Mouse (Mus musculus) heart, postnatal 0 days (tissue): ENCODE measurements around the gene Med24. TPM values are rescaled to one million over a fixed set of nuclear protein-coding genes. Genes with fewer than 3 reads are reported as not detected.
A peak's percentile ranks its signal among the peaks of the same experiment; 100 is the strongest.

Experiments
- ATAC-seq: fragments of 200-750 bp; cut with Nextera tagmentation; 2 replicates; pipeline ENCODE4 v1.8.0; 2017; ENCODE audit warnings: low read depth, moderate number of reproducible peaks, moderate library complexity; ENCODE audit not compliant: insufficient read depth
- DNase-seq: peaks from one replicate; pipeline ENCODE4 v3.0.0-alpha.2; 2016; ENCODE audit warnings: low spot score
- H3K27ac ChIP-seq: fragments of 300-500 bp; sonication (generic); 2 replicates; pipeline ENCODE4 v1.5.1; 2014; ENCODE audit warnings: low read depth, mild to moderate bottlenecking
- H3K27me3 ChIP-seq: fragments of 300-500 bp; sonication (generic); 2 replicates; pipeline ENCODE4 v1.6.1; 2014; ENCODE audit warnings: low read length, mixed read lengths; ENCODE audit not compliant: control insufficient read depth, insufficient read depth
- H3K36me3 ChIP-seq: fragments of 300-500 bp; sonication (generic); replicated peaks from 2 replicates; pipeline ENCODE4 v1.6.1; 2014; ENCODE audit warnings: low read length, mixed read lengths; ENCODE audit not compliant: control insufficient read depth, insufficient read depth
- H3K4me1 ChIP-seq: fragments of 300-500 bp; sonication (generic); 2 replicates; pipeline ENCODE4 v1.6.1; 2014; ENCODE audit warnings: antibody characterized with exemption; ENCODE audit not compliant: control insufficient read depth, insufficient read depth
- H3K4me2 ChIP-seq: fragments of 300-500 bp; sonication (generic); 2 replicates; pipeline ENCODE4 v1.6.1; 2014; ENCODE audit warnings: low read depth, mild to moderate bottlenecking, low read length, moderate library complexity
- H3K4me3 ChIP-seq: fragments of 300-500 bp; sonication (generic); 2 replicates; pipeline ENCODE4 v1.5.1; 2014; ENCODE audit warnings: low read depth, low read length
- H3K9ac ChIP-seq: fragments of 300-500 bp; sonication (generic); replicated peaks from 2 replicates; pipeline ENCODE4 v1.6.1; 2014; ENCODE audit warnings: low read depth, low read length, mixed read lengths
- H3K9me3 ChIP-seq: fragments of 300-500 bp; sonication (generic); replicated peaks from 2 replicates; pipeline ENCODE4 v1.6.1; 2016; ENCODE audit warnings: low read length; ENCODE audit not compliant: control insufficient read depth
- CTCF ChIP-seq: IDR thresholded peaks from 2 replicates; pipeline ENCODE4 v1.5.1; 2016; ENCODE audit warnings: antibody characterized with exemption, control low read depth, low read depth
- EP300 ChIP-seq: IDR thresholded peaks from 2 replicates; pipeline ENCODE4 v1.6.1; 2016; ENCODE audit warnings: antibody characterized with exemption, low read depth
- WGBS: fragments of 180-500 bp; shearing (Covaris S2); extraction: QIAGEN DNeasy Blood & Tissue Kit; methylation state at CpG from one replicate; pipeline ENCODE4 v1.1.7; 2014; 5-methylcytosine and 5-hydroxymethylcytosine counted together
- polyA plus RNA-seq: library from polyadenylated mRNA; unstranded; fragments of >200 nt; fragmentation: Nextera tagmentation; extraction: Ambion mirVana; gene quantifications from 2 replicates; pipeline ENCODE4 v1.2.1, GENCODE M21; 2015
- total RNA-seq: library from RNA; depleted of rRNA; stranded (reverse); fragments of >200 nt; gene quantifications from 2 replicates; pipeline ENCODE4 v1.2.3, GENCODE M21; 2014; ENCODE audit warnings: low replicate concordance; rRNA removed

Med24 gene
- total RNA-seq: 39.9 and 48.0 TPM in 2 replicates
- 21.9 and 23.3 TPM in 2 replicates for polyA plus RNA-seq

DNA sequence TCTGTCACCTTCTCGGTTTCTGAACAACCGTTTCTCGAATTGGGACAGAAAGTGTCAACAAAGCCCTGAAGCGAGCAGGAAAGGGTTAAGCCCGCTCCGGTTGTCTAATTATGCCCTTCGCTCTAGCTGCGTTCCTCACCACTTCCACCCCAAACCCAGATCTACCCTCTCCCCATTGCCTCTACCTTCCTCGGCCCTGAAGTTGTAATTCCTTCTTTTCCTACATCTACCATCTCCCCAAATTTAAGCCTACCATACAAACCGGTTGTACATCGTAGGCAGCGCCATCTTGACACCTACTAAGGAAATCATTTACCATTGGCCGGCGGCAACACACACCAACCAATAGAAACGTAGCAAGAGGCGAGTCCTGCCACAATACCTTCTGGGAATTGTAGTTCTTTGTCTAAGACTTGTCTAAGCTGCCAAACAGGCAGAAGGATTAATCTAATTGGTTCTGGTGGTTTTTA is at the start of gene Med24:
TSS of gene Med24 (minus strand) at position 317 of the 470 bp plus-strand sequence.
- under 1% methylated on average over 16 of the region's 16 CpGs for WGBS
- no peak for TF ChIP-seq CTCF
- no peak for TF ChIP-seq EP300
- peaks cover 14% of the 10 kb centered on the region for H3K36me3 ChIP-seq
- peak within 1 kb of the TSS; percentile 70 for H3K4me3 ChIP-seq
- peak within 1 kb of the TSS; percentile 66 for H3K9ac ChIP-seq
- H3K27ac ChIP-seq: peak within 1 kb of the TSS; percentile 58
- DNase-seq (peak; percentile 96), ATAC-seq (peak; percentile 93)
- peaks cover 3% of the 10 kb centered on the region; the same call in 1 of the 2 replicates for H3K9me3 ChIP-seq
- H3K4me1 ChIP-seq: peaks cover 6% of the 10 kb centered on the region
- no peaks in the 10 kb centered on the region for H3K27me3 ChIP-seq
- H3K4me2 ChIP-seq: peak within 1 kb of the TSS; percentile 86

DNA sequence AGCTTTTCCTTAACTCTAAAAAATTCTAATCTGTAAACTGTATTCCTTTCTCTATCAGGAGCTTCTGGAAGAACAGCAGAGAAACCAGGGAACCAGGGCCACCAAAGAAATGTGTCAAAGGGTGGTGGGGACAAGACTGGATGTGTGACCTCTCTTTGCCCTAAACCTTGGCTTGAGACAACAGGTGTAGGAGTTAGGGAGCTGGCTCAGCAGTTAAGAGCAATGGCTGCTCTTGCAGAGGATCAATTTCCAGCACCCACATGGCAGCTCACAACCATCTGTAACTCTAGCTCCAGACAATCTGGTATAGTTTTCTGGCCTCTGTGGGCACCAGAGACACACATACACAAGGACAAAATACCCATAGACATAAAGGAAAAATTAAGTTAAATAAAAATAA is 48.7 kb upstream of the Med24 start:
- Histone ChIP-seq H3K9ac (no peak overlapping the region), H3K4me1 (peaks cover 44% of the 10 kb centered on the region), H3K9me3 (no peaks in the 10 kb centered on the region), H3K36me3 (no peaks in the 10 kb centered on the region), H3K27ac (peak overlapping the region; percentile 98), H3K27me3 (no peaks in the 10 kb centered on the region), H3K4me3 (no peak overlapping the region), H3K4me2 (no peak overlapping the region)
- DNase-seq (no peak), ATAC-seq (no peak)
- TF ChIP-seq CTCF: no peak
- TF ChIP-seq EP300: no peak

DNA sequence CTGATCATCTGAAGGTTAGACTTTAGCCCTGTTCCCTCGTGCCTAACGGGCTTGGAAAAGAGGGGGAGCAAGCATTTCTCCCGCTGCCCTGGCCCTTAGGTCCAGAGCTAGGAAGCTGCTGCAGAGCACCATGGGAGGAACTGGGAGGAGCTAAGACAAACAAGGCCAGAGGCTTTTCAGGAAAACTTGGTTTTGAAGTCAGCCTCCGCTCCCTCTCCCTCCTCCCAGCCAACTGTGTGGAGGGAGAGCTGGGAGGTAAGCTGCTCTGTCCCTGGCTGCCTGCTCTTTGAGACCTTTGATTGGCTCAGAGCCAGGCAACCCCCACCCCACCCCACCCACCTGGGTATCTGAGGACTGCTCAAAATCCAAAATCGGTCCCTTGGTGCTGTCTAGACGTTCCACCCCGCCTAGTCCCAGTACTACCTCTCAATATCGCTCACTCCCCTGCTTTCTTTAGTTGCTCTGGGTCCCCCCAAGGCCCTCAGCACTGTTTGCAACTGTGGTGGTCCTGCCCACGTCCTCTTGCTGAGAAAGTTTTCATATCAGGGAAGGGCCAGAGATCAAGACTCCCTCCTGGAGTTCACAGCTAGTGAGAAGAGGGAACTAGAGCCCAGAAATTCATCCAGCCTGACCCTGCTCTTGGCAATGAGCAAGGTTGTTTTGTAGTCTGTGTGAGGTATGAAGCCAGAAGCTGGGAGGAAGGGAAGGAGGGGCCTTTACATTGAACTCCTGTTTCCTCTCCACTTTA is 47.8 kb upstream of the Med24 start:
- Histone ChIP-seq H3K27me3 (no peaks in the 10 kb centered on the region), H3K9me3 (no peaks in the 10 kb centered on the region), H3K4me2 (peak overlapping the region; percentile 82), H3K4me3 (no peak overlapping the region), H3K27ac (peak overlapping the region; percentile 98), H3K9ac (peak overlapping the region; percentile 40), H3K4me1 (peaks cover 35% of the 10 kb centered on the region), H3K36me3 (no peaks in the 10 kb centered on the region)
- WGBS: 26% methylated on average over 9 of the region's 9 CpGs
- TF ChIP-seq CTCF (no peak), EP300 (no peak)
- DNase-seq (no peak), ATAC-seq (no peak)

DNA sequence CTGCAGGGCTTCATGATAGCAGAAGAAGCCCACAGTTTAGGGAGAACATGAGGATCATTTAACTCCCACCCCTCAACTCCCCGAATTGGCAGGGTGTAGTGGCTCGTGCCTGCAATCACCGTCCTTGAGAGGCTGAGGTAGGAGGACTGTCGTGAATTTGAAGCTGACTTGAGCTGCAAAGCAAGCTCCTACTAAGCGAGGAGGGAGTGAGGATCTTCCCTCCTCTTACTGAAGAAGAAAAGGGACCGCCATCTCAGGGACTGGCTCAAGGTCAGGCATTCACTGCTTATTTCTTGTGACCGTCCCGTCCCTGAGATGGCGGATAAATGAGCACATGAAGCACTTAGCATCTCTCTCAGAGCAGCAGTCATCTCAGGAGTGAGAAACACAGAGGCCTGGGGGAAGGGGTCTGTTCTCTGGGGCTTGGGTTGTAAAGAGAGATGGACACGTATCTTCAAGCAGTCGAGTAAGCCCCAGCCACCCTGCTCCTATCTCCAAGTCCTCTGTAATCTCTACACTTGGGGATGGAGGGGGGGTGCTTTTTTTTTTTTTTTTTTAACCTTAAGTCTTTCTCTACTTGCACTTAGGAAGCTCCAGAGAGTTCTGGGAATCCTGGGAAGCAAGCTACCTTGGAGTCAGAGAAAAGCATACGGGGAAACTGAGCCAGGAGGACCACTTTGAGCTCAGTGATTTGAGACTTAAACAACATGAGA is 47.0 kb upstream of the Med24 start:
- peak overlapping the region; percentile 82 for H3K4me2 ChIP-seq
- peaks cover 6% of the 10 kb centered on the region for H3K36me3 ChIP-seq
- H3K4me3 ChIP-seq: peak overlapping the region; percentile 71
- peaks cover 37% of the 10 kb centered on the region for H3K4me1 ChIP-seq
- TF ChIP-seq EP300: no peak; the same call in 1 of the 2 replicates
- no peak for TF ChIP-seq CTCF
- 17% methylated on average over 12 of the region's 12 CpGs for WGBS
- H3K27me3 ChIP-seq: no peaks in the 10 kb centered on the region
- H3K9ac ChIP-seq: peak overlapping the region; percentile 40
- H3K27ac ChIP-seq: peak overlapping the region; percentile 98
- no peak for DNase-seq
- no peak for ATAC-seq
- H3K9me3 ChIP-seq: no peaks in the 10 kb centered on the region

DNA sequence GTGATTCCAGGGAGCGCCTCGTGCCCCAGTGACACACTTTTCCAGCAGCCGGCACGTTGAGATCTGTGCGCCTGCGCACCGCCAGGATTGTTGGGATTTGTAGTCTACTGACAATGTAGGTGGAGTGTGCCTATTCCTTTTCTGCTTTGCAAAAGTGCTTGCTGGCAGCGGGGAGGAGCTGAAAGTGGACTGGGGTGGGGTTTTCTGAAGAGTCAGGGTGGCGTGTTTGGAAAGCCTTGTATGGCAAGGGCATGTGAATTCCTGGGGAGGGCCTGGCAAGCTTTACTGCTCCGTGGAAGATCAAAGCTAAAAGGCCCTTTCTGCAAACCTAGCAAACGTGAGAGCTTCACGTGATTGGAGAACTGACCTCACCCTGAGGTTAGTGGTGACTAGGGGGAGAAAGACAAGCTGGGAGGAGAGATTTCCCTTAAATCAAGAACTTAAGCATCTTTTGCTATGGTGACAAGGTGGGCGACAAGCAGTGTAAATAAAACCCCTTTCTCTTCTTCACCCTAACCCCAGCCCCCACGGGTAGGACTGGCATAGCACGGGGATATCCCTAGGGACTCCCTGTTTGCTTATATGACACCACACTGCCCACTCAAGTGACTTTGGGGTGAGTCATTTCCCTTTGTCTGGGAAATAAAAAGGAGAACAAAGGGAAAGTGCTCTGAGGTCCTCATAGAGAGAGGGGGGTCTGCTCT is 46.3 kb upstream of the Med24 start:
- under 1% methylated on average over 15 of the region's 15 CpGs for WGBS
- peak overlapping the region; percentile 40 for H3K9ac ChIP-seq
- H3K9me3 ChIP-seq: no peaks in the 10 kb centered on the region
- peak; percentile 64 for ATAC-seq
- DNase-seq: peak; percentile 99
- H3K36me3 ChIP-seq: peaks cover 14% of the 10 kb centered on the region
- peak overlapping the region; percentile 82 for H3K4me2 ChIP-seq
- peaks cover 40% of the 10 kb centered on the region for H3K4me1 ChIP-seq
- TF ChIP-seq CTCF: no peak
- peak; percentile 88 for TF ChIP-seq EP300
- no peaks in the 10 kb centered on the region for H3K27me3 ChIP-seq
- peak overlapping the region; percentile 71 for H3K4me3 ChIP-seq
- H3K27ac ChIP-seq: peak overlapping the region; percentile 98
